Mouse (Mus musculus) heart, embryonic 12.5 days (tissue): ENCODE results near the gene Denr. TPM values are rescaled to one million over a fixed set of nuclear protein-coding genes. Genes with fewer than 3 reads are reported as not detected.

ENCODE experiments used
- ATAC-seq: fragments of 200-750 bp; cut with Nextera tagmentation; 2 replicates; pipeline ENCODE4 v1.8.0; 2017; ENCODE audit warnings: moderate TSS enrichment, moderate library complexity; ENCODE audit not compliant: insufficient number of reproducible peaks, low FRiP score
- H3K27ac ChIP-seq: fragments of 300-500 bp; sonication (generic); 2 replicates; pipeline ENCODE4 v1.5.1; 2016; ENCODE audit warnings: mild to moderate bottlenecking, moderate library complexity; ENCODE audit not compliant: poor library complexity, severe bottlenecking
- H3K27me3 ChIP-seq: fragments of 300-500 bp; sonication (generic); replicated peaks from 2 replicates; pipeline ENCODE4 v1.6.1; 2016; ENCODE audit warnings: mild to moderate bottlenecking, moderate library complexity
- H3K36me3 ChIP-seq: fragments of 300-500 bp; sonication (generic); 2 replicates; pipeline ENCODE4 v1.6.1; 2016; ENCODE audit warnings: mild to moderate bottlenecking, moderate library complexity
- H3K4me1 ChIP-seq: fragments of 300-500 bp; sonication (generic); replicated peaks from 2 replicates; pipeline ENCODE4 v1.6.1; 2016; ENCODE audit warnings: mild to moderate bottlenecking
- H3K4me2 ChIP-seq: fragments of 300-500 bp; sonication (generic); 2 replicates; pipeline ENCODE4 v1.6.1; 2016; ENCODE audit warnings: mild to moderate bottlenecking, moderate library complexity
- H3K4me3 ChIP-seq: fragments of 300-500 bp; sonication (generic); 2 replicates; pipeline ENCODE4 v1.5.1; 2016; ENCODE audit warnings: mild to moderate bottlenecking
- H3K9ac ChIP-seq: fragments of 300-500 bp; sonication (generic); 2 replicates; pipeline ENCODE4 v1.6.1; 2016; ENCODE audit warnings: mild to moderate bottlenecking, moderate library complexity
- H3K9me3 ChIP-seq: fragments of 300-500 bp; sonication (generic); replicated peaks from 2 replicates; pipeline ENCODE4 v1.6.1; 2016; ENCODE audit warnings: mild to moderate bottlenecking, moderate library complexity
- WGBS: fragments of 180-500 bp; shearing (Covaris S2); methylation state at CpG from one replicate; pipeline ENCODE4 v1.1.7; 2016; 5-methylcytosine and 5-hydroxymethylcytosine counted together
- polyA plus RNA-seq: library from polyadenylated mRNA; unstranded; fragments of >200 nt; fragmentation: Nextera tagmentation; extraction: Ambion mirVana; gene quantifications from 2 replicates; pipeline ENCODE4 v1.2.1, GENCODE M21; 2016

Gene Denr
- polyA plus RNA-seq, 1 experiment from 2014 or later, result 109 TPM

GRCm38 (mm10) chr5:123907631-123907977, 629 bp downstream of the Denr start:
- H3K4me3 ChIP-seq, result peak overlapping the region; percentile 81
- no peak for ATAC-seq
- WGBS, result 6% methylated on average over 10 of the region's 10 CpGs

GRCm38 (mm10) chr5:123914852-123915251, 7.9 kb downstream of the Denr start:
- H3K36me3 ChIP-seq, result peaks cover 75% of the 10 kb centered on the region
- H3K9me3 ChIP-seq, result no peaks in the 10 kb centered on the region
- no peak overlapping the region for H3K4me2 ChIP-seq
- H3K9ac ChIP-seq, result no peak overlapping the region
- H3K4me1 ChIP-seq, result peaks cover 12% of the 10 kb centered on the region
- no peak overlapping the region for H3K27ac ChIP-seq
- no peak for ATAC-seq
- H3K4me3 ChIP-seq, result no peak overlapping the region
- no peaks in the 10 kb centered on the region for H3K27me3 ChIP-seq
- 73% methylated on average over 3 of the region's 3 CpGs for WGBS

More at GRCm38 (mm10) chr5:123907631-123907977, 629 bp downstream of the Denr start:
- Histone ChIP-seq H3K27ac (peak overlapping the region; percentile 80; the same call in 1 of the 2 replicates), H3K4me1 (peaks cover 14% of the 10 kb centered on the region), H3K36me3 (peaks cover 41% of the 10 kb centered on the region), H3K9me3 (no peaks in the 10 kb centered on the region), H3K27me3 (no peaks in the 10 kb centered on the region), H3K4me2 (peak overlapping the region; percentile 89), H3K9ac (peak overlapping the region; percentile 88)

- peaks cover 91% of the 10 kb centered on the region for H3K36me3 ChIP-seq
- H3K9ac ChIP-seq, result no peak overlapping the region
- no peak overlapping the region for H3K4me2 ChIP-seq
- no peak overlapping the region for H3K4me3 ChIP-seq
- no peaks in the 10 kb centered on the region for H3K27me3 ChIP-seq
- H3K4me1 ChIP-seq, result no peaks in the 10 kb centered on the region
- WGBS, result 91% methylated on average over 6 of the region's 6 CpGs
- H3K27ac ChIP-seq, result no peak overlapping the region
- no peak for ATAC-seq
- no peaks in the 10 kb centered on the region for H3K9me3 ChIP-seq
Measured at GRCm38 (mm10) chr5:123922112-123922511, 15.1 kb downstream of the Denr start.

GRCm38 (mm10) chr5:123927118-123927517, 20.1 kb downstream of the Denr start, which contains the start of gene Gm43518:
TSS of gene Gm43518 (plus strand) at chr5:123927418.
- H3K27me3 ChIP-seq, result no peaks in the 10 kb centered on the region
- no peak within 1 kb of the TSS for H3K9ac ChIP-seq
- H3K4me2 ChIP-seq, result no peak within 1 kb of the TSS
- H3K4me1 ChIP-seq, result peaks cover 4% of the 10 kb centered on the region; the same call in 1 of the 2 replicates
- no peak for ATAC-seq
- WGBS, result 93% methylated on average over 9 of the region's 9 CpGs
- H3K9me3 ChIP-seq, result no peaks in the 10 kb centered on the region
- H3K4me3 ChIP-seq, result no peak within 1 kb of the TSS
- H3K27ac ChIP-seq, result no peak within 1 kb of the TSS
- H3K36me3 ChIP-seq, result peaks cover 70% of the 10 kb centered on the region

- H3K4me2 ChIP-seq, result peak within 1 kb of the TSS; percentile 87
- no peaks in the 10 kb centered on the region for H3K27me3 ChIP-seq
- peak within 1 kb of the TSS; percentile 89 for H3K27ac ChIP-seq
- WGBS, result under 1% methylated on average over 56 of the region's 56 CpGs
- no peaks in the 10 kb centered on the region for H3K9me3 ChIP-seq
- peak; percentile 97 for ATAC-seq
- H3K4me3 ChIP-seq, result peak within 1 kb of the TSS; percentile 80
- H3K9ac ChIP-seq, result peak within 1 kb of the TSS; percentile 95
- H3K4me1 ChIP-seq, result peaks cover 13% of the 10 kb centered on the region
- H3K36me3 ChIP-seq, result peaks cover 35% of the 10 kb centered on the region
Measured at GRCm38 (mm10) chr5:123930508-123930989, 23.6 kb downstream of the Denr start, which contains the start of gene Ccdc62. TSS of gene Ccdc62 (plus strand) at chr5:123930679.

- no peak for ATAC-seq
- Histone ChIP-seq H3K4me2 (peak overlapping the region; percentile 87), H3K4me1 (peaks cover 13% of the 10 kb centered on the region), H3K27me3 (no peaks in the 10 kb centered on the region), H3K27ac (0 out of 2 replicates have a peak overlapping the region, but pooled peaks have one; percentile 86), H3K9me3 (no peaks in the 10 kb centered on the region), H3K9ac (peak overlapping the region; percentile 95), H3K4me3 (peak overlapping the region; percentile 80), H3K36me3 (peaks cover 29% of the 10 kb centered on the region)
- 52% methylated on average over 13 of the region's 13 CpGs for WGBS
Measured at GRCm38 (mm10) chr5:123931131-123931530, 24.2 kb downstream of the Denr start.

GRCm38 (mm10) chr5:123932927-123933326, 26.0 kb downstream of the Denr start:
- H3K4me3 ChIP-seq, result no peak overlapping the region
- no peak for ATAC-seq
- H3K9me3 ChIP-seq, result no peaks in the 10 kb centered on the region
- H3K27ac ChIP-seq, result no peak overlapping the region
- no peak overlapping the region for H3K9ac ChIP-seq
- no peak overlapping the region for H3K4me2 ChIP-seq
- H3K36me3 ChIP-seq, result peaks cover 12% of the 10 kb centered on the region
- H3K4me1 ChIP-seq, result peaks cover 13% of the 10 kb centered on the region
- H3K27me3 ChIP-seq, result no peaks in the 10 kb centered on the region

GRCm38 (mm10) chr5:123933556-123933955, 26.6 kb downstream of the Denr start:
- Histone ChIP-seq H3K4me3 (no peak overlapping the region), H3K27ac (no peak overlapping the region), H3K27me3 (no peaks in the 10 kb centered on the region), H3K4me1 (peaks cover 13% of the 10 kb centered on the region), H3K9ac (no peak overlapping the region), H3K9me3 (no peaks in the 10 kb centered on the region), H3K4me2 (no peak overlapping the region), H3K36me3 (peaks cover 7% of the 10 kb centered on the region)
- ATAC-seq, result no peak
- 88% methylated on average over 12 of the region's 12 CpGs for WGBS

GRCm38 (mm10) chr5:123933957-123934591, 27.1 kb downstream of the Denr start:
- no peak for ATAC-seq
- H3K9me3 ChIP-seq, result no peaks in the 10 kb centered on the region
- H3K4me2 ChIP-seq, result peak overlapping the region; percentile 46
- H3K4me3 ChIP-seq, result no peak overlapping the region
- no peak overlapping the region for H3K27ac ChIP-seq
- 0 out of 2 replicates have a peak, but pooled peaks cover 4% of the 10 kb centered on the region for H3K36me3 ChIP-seq
- H3K4me1 ChIP-seq, result peaks cover 13% of the 10 kb centered on the region
- WGBS, result 21% methylated on average over 18 of the region's 18 CpGs
- H3K27me3 ChIP-seq, result no peaks in the 10 kb centered on the region
- peak overlapping the region; percentile 42; the same call in 1 of the 2 replicates for H3K9ac ChIP-seq

- WGBS, result 81% methylated on average over 5 of the region's 5 CpGs
- no peak for ATAC-seq
- H3K36me3 ChIP-seq, result no peaks in the 10 kb centered on the region
Measured at GRCm38 (mm10) chr5:123935931-123936330, 29.0 kb downstream of the Denr start.

GRCm38 (mm10) chr5:123938479-123938878, 31.5 kb downstream of the Denr start:
- ATAC-seq, result no peak

More at GRCm38 (mm10) chr5:123935931-123936330, 29.0 kb downstream of the Denr start:
- Histone ChIP-seq H3K4me1 (peaks cover 13% of the 10 kb centered on the region), H3K4me3 (no peak overlapping the region), H3K9ac (no peak overlapping the region), H3K27me3 (no peaks in the 10 kb centered on the region), H3K9me3 (no peaks in the 10 kb centered on the region), H3K4me2 (no peak overlapping the region), H3K27ac (no peak overlapping the region)

More at GRCm38 (mm10) chr5:123938479-123938878, 31.5 kb downstream of the Denr start:
- Histone ChIP-seq H3K4me1 (peaks cover 9% of the 10 kb centered on the region; the same call in 1 of the 2 replicates), H3K27me3 (no peaks in the 10 kb centered on the region), H3K9ac (no peak overlapping the region), H3K36me3 (no peaks in the 10 kb centered on the region), H3K27ac (no peak overlapping the region), H3K4me3 (no peak overlapping the region), H3K9me3 (no peaks in the 10 kb centered on the region), H3K4me2 (no peak overlapping the region)
- 79% methylated on average over 5 of the region's 5 CpGs for WGBS
